Mouse (Mus musculus) liver, adult 2 months (tissue): ENCODE results near the gene Nol4l.

Experiments used
- CTCF ChIP-seq: fragments of 200-500 bp; IDR thresholded peaks from 2 replicates; pipeline ENCODE4 v1.5.1; 2011; ENCODE audit warnings: low read depth, low read length, control low read depth
- POLR2A ChIP-seq: fragments of 200-500 bp; IDR thresholded peaks from 2 replicates; pipeline ENCODE4 v1.6.1; 2011; ENCODE audit warnings: low read length, control low read depth; ENCODE audit not compliant: insufficient read depth; ENCODE audit errors: extremely low read depth

GRCm38 (mm10) chr2:153568541-153568940, 38.8 kb upstream of the Nol4l start:
- TF ChIP-seq POLR2A (no peak), CTCF (no peak)
